ENCODE assay signal across 23 mouse cellular contexts in genomic region chr9:82763651-82764050, GRCm38 (mm10).
DNase-seq lines count a peak whose midpoint lies in the region; ATAC-seq and TF ChIP-seq lines count a peak whose summit lies in the region.
"Had no signal": no experiment of that assay in that cellular context is flagged by ENCODE, and none has a peak within 500 bp of the region (broad histone marks: within the 10 kb centered on the region; RNA-seq: fewer than 3 reads in every experiment).

No protein-coding gene starts in this region.

- TF ChIP-seq CTCF in CH12.LX (conservative IDR thresholded peaks at IDR 0.05 in 1 of 2, IDR thresholded peaks at IDR 0.05 in 1 of 2; ENCODE audit: low read depth in 2 of 2, low read length in 2 of 2) = no peak

- H3K36me3 ChIP-seq in CH12.LX (replicated peaks in 1 of 2; ENCODE audit: control insufficient read depth in 1 of 2, insufficient read depth in 1 of 2, low read length in 1 of 2) = no peaks in the 10 kb centered on the region
- H3K36me3 ChIP-seq in splenic B cell, adult 2 months (ENCODE audit: control insufficient read depth, insufficient read depth, low read length, poor library complexity, severe bottlenecking) = no peaks in the 10 kb centered on the region
- no peaks in the 10 kb centered on the region for H3K36me3 ChIP-seq in forebrain, embryonic 10.5 days (replicated peaks)
- H3K36me3 ChIP-seq: embryonic facial prominence, embryonic 10.5 days; embryonic facial prominence, embryonic 12.5 days; forebrain, embryonic 12.5 days had no signal

- H3K9me3 ChIP-seq in CH12.LX (replicated peaks; ENCODE audit: low read length) = no peaks in the 10 kb centered on the region
- peaks cover 2% of the 10 kb centered on the region; the same call in 1 of the 2 replicates for H3K9me3 ChIP-seq in forebrain, embryonic 10.5 days
- H3K9me3 ChIP-seq: embryonic facial prominence, embryonic 10.5 days; embryonic facial prominence, embryonic 12.5 days; forebrain, embryonic 12.5 days had no signal

- no peak overlapping the region for H3K9ac ChIP-seq in CH12.LX (ENCODE audit: insufficient read depth, low read depth)
- H3K9ac ChIP-seq: embryonic facial prominence, embryonic 12.5 days; forebrain, embryonic 12.5 days had no signal

- dilution Hi-C loops in CH12.LX (cut with MboI; ENCODE audit: extremely low pct_ligation_motif_present, extremely low pct_unique_long_range_greater_than_20kb, low sequenced_read_pairs) = no loop called here

- WGBS in forebrain, embryonic 10.5 days = 95% methylated on average over 1 of the region's 1 CpGs

- TF ChIP-seq POLR2A in CH12.LX (IDR thresholded peaks at IDR 0.05; ENCODE audit: low read depth, low read length) = no peak

- DNase-seq in CH12.LX (ENCODE audit: extremely low read depth) = no peak
- DNase-seq in splenic B cell, adult 2 months (ENCODE audit: low read depth, low spot score) = peak; percentile 3
- no peak for DNase-seq in cerebellum, adult 11-12 months
- DNase-seq in spleen, adult 18-20 months = no peak
- no peak for DNase-seq in cerebellum, adult 9-11 months
- no peak for DNase-seq in forebrain, embryonic 10.5 days (ENCODE audit: extremely low spot score, low spot score)
- DNase-seq: adrenal gland, adult 2 months; adrenal gland, postnatal 10 days; adrenal gland, postnatal 25 days; B cell, adult 2 months; cerebellum, adult 11 months; cerebellum, adult 2 months; cerebellum, adult 9-10 months; cerebellum, postnatal 14 days; cerebellum, postnatal 36 days had no signal

- in situ Hi-C loops in CH12.LX (cut with MboI; ENCODE audit: low pct_ligation_motif_present, low pct_unique_long_range_greater_than_20kb, low sequenced_read_pairs) = no loop called here

- no peaks in the 10 kb centered on the region for H3K79me2 ChIP-seq in CH12.LX (replicated peaks; ENCODE audit: control insufficient read depth, extremely low read depth, insufficient read depth, poor library complexity, severe bottlenecking)

- H3K4me1 ChIP-seq in CH12.LX (ENCODE audit: control insufficient read depth in 1 of 2, insufficient read depth in 2 of 2) = peaks cover 0 to 7% of the 10 kb centered on the region in 2 experiments; a peak in 1 of 4 replicates
- H3K4me1 ChIP-seq in forebrain, embryonic 10.5 days = no peaks in the 10 kb centered on the region
- H3K4me1 ChIP-seq: embryonic facial prominence, embryonic 10.5 days; embryonic facial prominence, embryonic 12.5 days; forebrain, embryonic 12.5 days had no signal

- TF ChIP-seq EP300 in CH12.LX (IDR thresholded peaks at IDR 0.05; ENCODE audit: low read length) = peak; percentile 69

- H3K27me3 ChIP-seq in CH12.LX (replicated peaks) = no peaks in the 10 kb centered on the region
- H3K27me3 ChIP-seq in splenic B cell, adult 2 months (ENCODE audit: control insufficient read depth, insufficient read depth, low read length, poor library complexity, severe bottlenecking) = no peaks in the 10 kb centered on the region
- H3K27me3 ChIP-seq in forebrain, embryonic 10.5 days (ENCODE audit: poor library complexity, severe bottlenecking) = no peaks in the 10 kb centered on the region
- H3K27me3 ChIP-seq: embryonic facial prominence, embryonic 12.5 days; forebrain, embryonic 12.5 days had no signal

- H3K4me3 ChIP-seq in CH12.LX (replicated peaks in 1 of 3; ENCODE audit: low read depth in 2 of 3, low read length in 2 of 3, poor library complexity in 1 of 3) = no peak overlapping the region
- no peak overlapping the region for H3K4me3 ChIP-seq in forebrain, embryonic 10.5 days
- H3K4me3 ChIP-seq: embryonic facial prominence, embryonic 10.5 days; embryonic facial prominence, embryonic 12.5 days; forebrain, embryonic 12.5 days had no signal

- ATAC-seq in granulocyte monocyte progenitor cell, adult 5-6 weeks (replicated peaks; ENCODE audit: poor library complexity, severe bottlenecking) = peak; percentile 91
- peak; percentile 56 for ATAC-seq in megakaryocyte, adult 5-6 weeks (ENCODE audit: poor library complexity, severe bottlenecking)
- ATAC-seq: CD4-positive, CD25-positive, alpha-beta regulatory T cell, adult 4 months; forebrain, embryonic 14.5 days; forebrain, embryonic 16.5 days had no signal

- no peak overlapping the region for H3K27ac ChIP-seq in CH12.LX (ENCODE audit: insufficient read depth, low read depth)
- no peak overlapping the region for H3K27ac ChIP-seq in forebrain, embryonic 10.5 days
- H3K27ac ChIP-seq: embryonic facial prominence, embryonic 10.5 days; embryonic facial prominence, embryonic 12.5 days; forebrain, embryonic 12.5 days had no signal

- TF ChIP-seq RAD21 in CH12.LX (IDR thresholded peaks at IDR 0.05; ENCODE audit: low read depth, low read length) = no peak

- H3K4me2 ChIP-seq in CH12.LX (ENCODE audit: insufficient read depth, low read depth, poor library complexity, severe bottlenecking) = no peak overlapping the region
- H3K4me2 ChIP-seq: embryonic facial prominence, embryonic 12.5 days; forebrain, embryonic 12.5 days had no signal

TF ChIP-seq in CH12.LX, 34 proteins besides CTCF, POLR2A, EP300 and RAD21:
- TF ChIP-seq HCFC1 (IDR thresholded peaks at IDR 0.05; ENCODE audit: low read depth, low read length) (no peak), IRF4 (IDR thresholded peaks at IDR 0.05; ENCODE audit: low read depth, low read length) (peak; percentile 17; the same call in 1 of the 2 replicates)
TF ChIP-seq in CH12.LX: peak in this region for 1.
